Mouse (Mus musculus): ENCODE measurements at regions not wholly inside any gene's neighbourhood (a gene's known extent, or its start where the extent isn't known, plus 50 kb on each side); places are given as distances from the start of the nearest gene placed in this dataset.

DNA sequence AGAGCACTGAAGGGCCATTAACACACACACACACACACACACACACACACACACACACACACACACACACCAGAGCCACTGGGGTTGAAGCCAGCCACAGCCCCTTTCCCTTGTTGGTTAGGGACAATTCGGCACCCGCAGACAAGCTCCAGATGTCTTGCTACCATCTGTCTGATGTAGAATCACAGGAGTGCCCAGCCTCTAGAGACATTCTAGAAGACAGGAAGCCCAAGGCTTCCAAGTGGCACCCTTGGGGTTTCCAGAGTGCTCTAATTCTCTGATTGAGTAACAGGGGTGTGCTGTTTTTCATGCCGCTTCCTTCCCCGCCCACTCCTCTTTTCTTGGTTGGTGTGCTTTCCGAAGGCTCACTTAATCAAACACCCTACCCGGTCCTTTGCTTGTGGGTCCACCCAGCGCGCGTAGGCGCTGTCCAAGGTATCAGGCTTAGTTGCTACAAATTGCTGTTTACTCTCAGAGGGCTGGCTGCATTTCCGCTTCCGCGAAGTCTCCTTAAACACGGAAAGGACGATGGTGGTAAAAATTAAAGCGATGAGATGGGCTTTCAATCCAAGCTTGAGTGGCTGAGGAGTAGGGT lies 59.5 kb upstream of the Zbtb18 start:
- 17% methylated on average over 16 of the region's 16 CpGs for WGBS
- no peaks in the 10 kb centered on the region for H3K27me3 ChIP-seq (ENCODE audit: control insufficient read depth, insufficient read depth, low read length)
- peaks cover 4% of the 10 kb centered on the region; the same call in 1 of the 2 replicates for H3K4me1 ChIP-seq (ENCODE audit: control insufficient read depth, insufficient read depth, low read length)
- no peak for ATAC-seq (ENCODE audit: insufficient read depth, low FRiP score, low TSS enrichment)
- no peaks in the 10 kb centered on the region for H3K36me3 ChIP-seq (ENCODE audit: control insufficient read depth, insufficient read depth, low read length)
- H3K4me2 ChIP-seq (ENCODE audit: low read depth) = no peak overlapping the region
- no peaks in the 10 kb centered on the region for H3K9me3 ChIP-seq (ENCODE audit: control insufficient read depth, low read length)
- H3K27ac ChIP-seq (ENCODE audit: low read depth, low read length) = no peak overlapping the region
- no peak overlapping the region for H3K9ac ChIP-seq (ENCODE audit: low read length)
- H3K4me3 ChIP-seq (ENCODE audit: low read depth, low read length) = no peak overlapping the region
- DNase-seq (ENCODE audit: low spot score) = peak; percentile 60

GRCm38 (mm10) chr1:177382147-177382546 lies 60.0 kb upstream of the Zbtb18 start:
- Histone ChIP-seq H3K36me3 (ENCODE audit: control insufficient read depth, insufficient read depth, low read length) (no peaks in the 10 kb centered on the region), H3K27me3 (ENCODE audit: control insufficient read depth, insufficient read depth, low read length) (no peaks in the 10 kb centered on the region), H3K9me3 (ENCODE audit: control insufficient read depth, low read length) (no peaks in the 10 kb centered on the region), H3K27ac (ENCODE audit: low read depth, low read length) (no peak overlapping the region), H3K4me3 (ENCODE audit: low read depth, low read length) (no peak overlapping the region), H3K4me1 (ENCODE audit: control insufficient read depth, insufficient read depth, low read length) (peaks cover 4% of the 10 kb centered on the region; the same call in 1 of the 2 replicates), H3K4me2 (ENCODE audit: low read depth) (no peak overlapping the region), H3K9ac (ENCODE audit: low read length) (no peak overlapping the region)
- WGBS = 81% methylated on average over 4 of the region's 4 CpGs
- DNase-seq (ENCODE audit: low spot score) (no peak), ATAC-seq (ENCODE audit: insufficient read depth, low FRiP score, low TSS enrichment) (no peak)

DNA sequence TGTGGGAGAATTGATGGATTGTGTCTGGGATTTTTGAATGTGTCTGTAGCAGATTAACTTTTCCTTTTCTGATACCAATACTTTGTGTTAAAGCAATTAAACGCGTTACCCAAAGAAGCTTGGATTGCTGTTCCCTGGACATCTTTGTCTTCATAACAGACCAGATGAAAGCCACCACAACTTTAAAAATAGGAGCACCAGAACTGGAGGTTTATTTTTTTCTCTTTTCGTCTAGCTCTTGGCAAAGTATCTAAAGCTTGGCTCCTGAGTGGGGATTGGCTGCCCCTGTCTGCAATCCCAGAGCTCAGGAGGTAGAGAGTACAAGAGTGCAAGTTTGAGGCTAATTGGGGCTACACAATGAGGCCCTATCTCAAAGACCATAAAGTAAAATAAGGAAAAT lies 64.0 kb upstream of the Zbtb18 start:
- no peak overlapping the region for H3K27ac ChIP-seq (ENCODE audit: low read depth, low read length)
- 92% methylated on average over 3 of the region's 3 CpGs for WGBS
- ATAC-seq (ENCODE audit: insufficient read depth, low FRiP score, low TSS enrichment) (no peak), DNase-seq (ENCODE audit: low spot score) (no peak)
- H3K27me3 ChIP-seq (ENCODE audit: control insufficient read depth, insufficient read depth, low read length) = no peaks in the 10 kb centered on the region
- H3K9ac ChIP-seq (ENCODE audit: low read length) = no peak overlapping the region
- H3K4me1 ChIP-seq (ENCODE audit: control insufficient read depth, insufficient read depth, low read length) = peaks cover 10% of the 10 kb centered on the region; the same call in 1 of the 2 replicates
- no peak overlapping the region for H3K4me2 ChIP-seq (ENCODE audit: low read depth)
- H3K9me3 ChIP-seq (ENCODE audit: control insufficient read depth, low read length) = no peaks in the 10 kb centered on the region
- H3K4me3 ChIP-seq (ENCODE audit: low read depth, low read length) = no peak overlapping the region
- no peaks in the 10 kb centered on the region for H3K36me3 ChIP-seq (ENCODE audit: control insufficient read depth, insufficient read depth, low read length)

- Histone ChIP-seq H3K27me3 (ENCODE audit: control insufficient read depth, insufficient read depth, low read length) (no peaks in the 10 kb centered on the region), H3K27ac (ENCODE audit: low read depth, low read length) (no peak overlapping the region), H3K4me2 (ENCODE audit: low read depth) (no peak overlapping the region), H3K36me3 (ENCODE audit: control insufficient read depth, insufficient read depth, low read length) (no peaks in the 10 kb centered on the region), H3K9ac (ENCODE audit: low read length) (no peak overlapping the region), H3K9me3 (ENCODE audit: control insufficient read depth, low read length) (no peaks in the 10 kb centered on the region), H3K4me3 (ENCODE audit: low read depth, low read length) (no peak overlapping the region), H3K4me1 (ENCODE audit: control insufficient read depth, insufficient read depth, low read length) (0 out of 2 replicates have a peak, but pooled peaks cover 6% of the 10 kb centered on the region)
- 8% methylated on average over 5 of the region's 5 CpGs for WGBS
- ATAC-seq (ENCODE audit: insufficient read depth, low FRiP score, low TSS enrichment) (0 out of 2 replicates have a peak, but pooled peaks have one; percentile 31), DNase-seq (ENCODE audit: low spot score) (no peak)
These were observed 68.8 kb upstream of the Zbtb18 start for GRCm38 (mm10) chr1:177373226-177373825.

DNA sequence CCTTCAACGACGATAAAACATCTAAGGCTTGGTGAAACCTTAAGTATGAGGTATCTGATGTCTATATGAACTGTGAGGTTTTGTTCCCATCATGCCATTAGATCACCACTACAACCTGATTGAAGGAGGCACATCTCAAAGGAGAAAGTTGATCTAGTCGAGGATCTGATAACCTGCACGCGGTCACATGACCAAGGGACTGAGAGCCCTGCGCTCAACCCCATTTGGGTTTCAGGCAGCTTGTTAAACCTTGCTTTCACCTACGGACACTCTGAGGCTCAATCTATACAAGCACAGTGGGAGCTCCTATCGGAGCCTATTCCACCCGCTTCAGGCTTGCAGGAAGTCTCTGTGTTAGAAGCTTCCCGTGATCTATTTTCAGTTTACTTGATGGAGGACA lies 70.1 kb upstream of the Zbtb18 start:
- Histone ChIP-seq H3K9ac (ENCODE audit: low read length) (no peak overlapping the region), H3K4me1 (ENCODE audit: control insufficient read depth, insufficient read depth, low read length) (0 out of 2 replicates have a peak, but pooled peaks cover 6% of the 10 kb centered on the region), H3K4me3 (ENCODE audit: low read depth, low read length) (no peak overlapping the region), H3K4me2 (ENCODE audit: low read depth) (no peak overlapping the region), H3K9me3 (ENCODE audit: control insufficient read depth, low read length) (no peaks in the 10 kb centered on the region), H3K27me3 (ENCODE audit: control insufficient read depth, insufficient read depth, low read length) (no peaks in the 10 kb centered on the region), H3K27ac (ENCODE audit: low read depth, low read length) (no peak overlapping the region), H3K36me3 (ENCODE audit: control insufficient read depth, insufficient read depth, low read length) (no peaks in the 10 kb centered on the region)
- no peak for ATAC-seq (ENCODE audit: insufficient read depth, low FRiP score, low TSS enrichment)
- no peak for DNase-seq (ENCODE audit: low spot score)
- WGBS = 76% methylated on average over 10 of the region's 10 CpGs

DNA sequence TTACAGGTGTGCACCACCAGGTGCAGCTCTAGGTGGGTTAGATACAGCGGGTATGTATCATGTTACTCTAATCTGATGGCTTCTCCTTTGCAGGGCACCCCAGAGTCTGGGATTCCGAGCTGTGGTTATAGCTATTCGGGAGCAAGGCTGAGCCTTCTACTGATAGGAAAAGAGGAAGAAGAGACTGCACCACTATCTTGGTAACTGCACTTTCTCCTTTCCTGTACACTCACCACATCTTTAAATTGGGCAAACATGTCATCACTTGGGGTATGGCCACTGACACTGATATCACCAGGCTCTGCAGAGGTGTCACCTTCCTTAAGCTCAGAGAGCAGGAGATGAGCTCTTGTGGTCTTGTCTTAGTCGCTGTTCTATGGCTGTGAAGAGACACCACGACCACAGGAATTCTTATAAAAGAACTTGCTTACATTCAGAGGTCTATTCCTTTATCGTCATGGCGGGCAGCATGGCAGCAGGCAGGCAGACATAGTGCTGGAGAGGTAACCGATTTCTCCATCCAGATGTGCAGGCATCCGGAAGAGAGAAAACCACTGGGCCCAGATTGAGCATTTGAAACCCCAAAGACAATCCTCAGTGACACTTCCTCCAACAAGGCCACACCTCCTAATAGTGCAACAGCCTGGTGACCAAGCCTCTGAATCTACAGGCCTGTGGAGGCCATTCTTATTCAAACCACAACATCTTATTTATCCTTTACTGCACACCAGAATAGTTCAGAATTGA lies 74.1 kb upstream of the Zbtb18 start:
- no peak for ATAC-seq (ENCODE audit: insufficient read depth, low FRiP score, low TSS enrichment)
- H3K4me2 ChIP-seq (ENCODE audit: low read depth) = no peak overlapping the region
- WGBS = 83% methylated on average over 9 of the region's 9 CpGs
- no peak overlapping the region for H3K9ac ChIP-seq (ENCODE audit: low read length)
- H3K36me3 ChIP-seq (ENCODE audit: control insufficient read depth, insufficient read depth, low read length) = no peaks in the 10 kb centered on the region
- no peak overlapping the region for H3K4me3 ChIP-seq (ENCODE audit: low read depth, low read length)
- 0 out of 2 replicates have a peak, but pooled peaks cover 4% of the 10 kb centered on the region for H3K4me1 ChIP-seq (ENCODE audit: control insufficient read depth, insufficient read depth, low read length)
- H3K27ac ChIP-seq (ENCODE audit: low read depth, low read length) = no peak overlapping the region
- H3K27me3 ChIP-seq (ENCODE audit: control insufficient read depth, insufficient read depth, low read length) = no peaks in the 10 kb centered on the region
- DNase-seq (ENCODE audit: low spot score) = no peak
- no peaks in the 10 kb centered on the region for H3K9me3 ChIP-seq (ENCODE audit: control insufficient read depth, low read length)

DNA sequence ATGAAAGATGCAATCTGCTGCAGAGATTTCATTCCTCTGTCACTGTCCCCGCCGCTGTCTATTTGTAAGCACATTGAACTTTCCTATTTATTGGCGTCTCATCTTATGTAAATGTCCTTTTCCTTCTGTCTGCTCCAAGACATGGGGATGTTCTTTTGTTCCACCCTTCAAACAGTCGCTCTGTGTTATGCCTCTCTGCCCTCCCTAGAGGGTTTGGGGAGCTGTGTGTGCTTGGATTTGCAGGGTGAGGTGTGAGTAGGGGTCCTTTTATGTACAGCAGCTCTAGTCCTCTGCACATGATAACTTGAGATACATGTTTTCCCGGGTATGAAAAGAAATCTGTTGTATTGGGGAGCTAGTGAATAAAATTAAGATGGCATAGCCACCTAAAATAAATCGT lies 75.2 kb upstream of the Zbtb18 start:
- 66% methylated on average over 6 of the region's 6 CpGs for WGBS
- no peak overlapping the region for H3K27ac ChIP-seq (ENCODE audit: low read depth, low read length)

DNA sequence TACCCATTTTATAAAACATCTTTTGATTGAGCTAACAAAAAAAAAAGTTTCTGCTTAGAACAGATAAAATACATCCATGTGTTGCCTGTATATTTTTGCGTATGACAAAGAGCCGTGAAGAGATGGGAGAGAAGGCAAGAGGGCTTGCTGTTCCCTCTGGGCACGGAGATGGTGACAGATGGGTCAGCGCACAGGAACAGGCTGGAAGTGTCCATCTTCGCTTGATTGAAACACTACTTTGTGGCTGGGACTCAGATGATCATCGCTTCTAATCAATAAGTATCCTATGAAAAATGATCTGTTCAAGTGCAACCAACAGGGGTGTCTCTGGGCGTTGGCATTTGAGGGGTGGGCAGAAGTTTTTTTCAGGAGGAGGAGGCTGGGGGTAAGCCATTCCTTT lies 75.7 kb upstream of the Zbtb18 start:
- no peak for DNase-seq (ENCODE audit: low spot score)
- no peak for ATAC-seq (ENCODE audit: insufficient read depth, low FRiP score, low TSS enrichment)
- Histone ChIP-seq H3K4me2 (ENCODE audit: low read depth) (no peak overlapping the region), H3K27me3 (ENCODE audit: control insufficient read depth, insufficient read depth, low read length) (no peaks in the 10 kb centered on the region), H3K4me1 (ENCODE audit: control insufficient read depth, insufficient read depth, low read length) (0 out of 2 replicates have a peak, but pooled peaks cover 4% of the 10 kb centered on the region), H3K9me3 (ENCODE audit: control insufficient read depth, low read length) (no peaks in the 10 kb centered on the region), H3K9ac (ENCODE audit: low read length) (no peak overlapping the region), H3K4me3 (ENCODE audit: low read depth, low read length) (no peak overlapping the region), H3K27ac (ENCODE audit: low read depth, low read length) (no peak overlapping the region), H3K36me3 (ENCODE audit: control insufficient read depth, insufficient read depth, low read length) (no peaks in the 10 kb centered on the region)
- WGBS = 63% methylated on average over 7 of the region's 7 CpGs

More for the DNA sequence above, 75.2 kb upstream of the Zbtb18 start:
- Histone ChIP-seq H3K4me3 (ENCODE audit: low read depth, low read length) (no peak overlapping the region), H3K27me3 (ENCODE audit: control insufficient read depth, insufficient read depth, low read length) (no peaks in the 10 kb centered on the region), H3K9me3 (ENCODE audit: control insufficient read depth, low read length) (no peaks in the 10 kb centered on the region), H3K4me1 (ENCODE audit: control insufficient read depth, insufficient read depth, low read length) (0 out of 2 replicates have a peak, but pooled peaks cover 4% of the 10 kb centered on the region), H3K4me2 (ENCODE audit: low read depth) (no peak overlapping the region), H3K9ac (ENCODE audit: low read length) (no peak overlapping the region), H3K36me3 (ENCODE audit: control insufficient read depth, insufficient read depth, low read length) (no peaks in the 10 kb centered on the region)
- DNase-seq (ENCODE audit: low spot score) (no peak), ATAC-seq (ENCODE audit: insufficient read depth, low FRiP score, low TSS enrichment) (no peak)
